Mouse (Mus musculus) induced T-regulatory cell, adult 2 months (primary cell): Measurements from ENCODE around the gene BC055324.
"Not testable (repeated sequence)": the region's sequence is repeated elsewhere in the genome, so short reads cannot be mapped to it uniquely, and the experiment has no call there.

Experiments used
- DNase-seq: peaks from one replicate; pipeline ENCODE4 v3.0.0-alpha.2; 2012; ENCODE audit warnings: low read depth

BC055324 gene

GRCm38 (mm10) chr1:163994721-163995608 is at the start of gene BC055324, which contains the start of gene Mettl18:
Gene BC055324, minus strand, starts transcription at chr1:163994796.
Gene Mettl18, plus strand, starts transcription at chr1:163994889.
- DNase-seq = peak; percentile 97

- DNase-seq = no peak
These were observed 49.0 kb upstream of the BC055324 start for GRCm38 (mm10) chr1:164043549-164043948.

GRCm38 (mm10) chr1:164040385-164041135 is 46.0 kb upstream of the BC055324 start:
- no peak for DNase-seq

DNA sequence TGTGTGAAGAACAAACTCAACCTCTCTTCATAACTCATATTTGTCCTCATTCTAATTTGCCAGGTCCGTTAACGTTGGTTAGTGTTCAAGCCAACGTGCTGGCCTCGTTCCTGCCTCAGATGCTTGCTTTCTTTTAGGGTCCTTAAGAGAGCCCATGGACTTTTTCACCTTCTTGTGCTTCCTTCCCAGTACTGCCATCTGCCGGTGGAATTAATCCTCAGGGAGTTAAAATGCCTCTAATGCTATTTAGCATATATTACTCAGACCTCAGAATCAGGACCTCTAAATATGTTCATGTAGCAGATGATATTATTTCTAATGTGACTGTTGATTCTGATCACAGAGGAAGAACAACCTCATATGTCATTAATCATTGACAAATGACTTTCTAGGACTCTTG is 32.8 kb upstream of the BC055324 start:
- DNase-seq = peak; percentile 37

GRCm38 (mm10) chr1:164025685-164026084 is 31.1 kb upstream of the BC055324 start:
- DNase-seq = no peak

GRCm38 (mm10) chr1:164022106-164022505 is 27.5 kb upstream of the BC055324 start:
- DNase-seq = peak; percentile 31

DNA sequence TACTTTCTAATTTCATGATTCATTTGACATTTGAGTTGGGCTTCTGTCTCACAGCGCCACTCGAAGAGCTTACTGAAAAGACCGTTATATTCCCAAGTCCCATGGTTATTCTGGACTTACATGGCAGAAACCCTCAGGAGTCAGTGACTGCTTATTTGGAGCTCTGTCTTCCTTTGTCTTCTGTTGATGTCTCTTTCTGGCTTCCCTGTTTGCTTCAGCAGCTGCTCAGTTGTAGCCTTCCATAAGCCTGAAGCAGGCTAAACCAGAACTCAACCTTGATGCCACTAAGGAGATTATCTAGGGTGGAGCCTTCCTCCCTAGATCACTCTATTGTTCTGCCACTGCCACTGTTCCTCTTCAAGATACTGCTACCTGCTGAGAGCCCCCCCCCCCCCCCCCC is 26.1 kb upstream of the BC055324 start:
- not testable (repeated sequence) for DNase-seq

GRCm38 (mm10) chr1:164019789-164020188 is 25.2 kb upstream of the BC055324 start:
- DNase-seq = no peak

DNA sequence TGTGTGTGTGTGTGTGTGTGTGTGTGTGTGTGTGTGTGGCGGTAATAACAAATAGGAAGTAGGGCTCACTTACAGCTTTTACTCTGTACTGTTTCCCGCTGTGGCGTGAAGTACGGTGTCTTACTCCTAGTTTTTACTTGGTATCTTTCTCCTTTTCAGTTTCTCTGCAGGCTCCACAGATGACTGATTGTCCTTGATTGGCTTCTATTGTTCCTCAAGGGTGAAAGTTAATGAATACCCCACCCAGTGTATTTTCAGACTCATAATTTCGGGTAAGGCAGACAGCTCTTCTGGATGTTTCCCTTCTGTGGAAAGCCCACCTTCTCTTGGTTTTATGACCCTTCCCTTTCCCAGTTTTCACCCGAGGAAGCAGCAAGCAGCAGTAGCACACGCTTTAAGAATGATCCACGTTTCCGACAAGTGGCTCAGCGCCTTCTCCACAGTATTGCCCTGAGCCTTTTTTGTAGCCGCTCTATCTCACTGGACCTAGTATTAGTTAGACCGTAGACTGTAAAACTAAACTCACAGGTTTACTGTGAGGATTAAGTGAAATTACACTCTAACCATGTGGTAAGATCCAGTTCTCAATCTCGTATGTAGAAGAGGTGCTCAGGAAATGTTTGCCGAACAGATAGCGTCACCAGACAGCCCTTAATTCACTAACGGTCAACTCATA is 23.8 kb upstream of the BC055324 start:
- DNase-seq = no peak

- no peak for DNase-seq
These were observed 20.0 kb upstream of the BC055324 start for GRCm38 (mm10) chr1:164014616-164015015.

DNA sequence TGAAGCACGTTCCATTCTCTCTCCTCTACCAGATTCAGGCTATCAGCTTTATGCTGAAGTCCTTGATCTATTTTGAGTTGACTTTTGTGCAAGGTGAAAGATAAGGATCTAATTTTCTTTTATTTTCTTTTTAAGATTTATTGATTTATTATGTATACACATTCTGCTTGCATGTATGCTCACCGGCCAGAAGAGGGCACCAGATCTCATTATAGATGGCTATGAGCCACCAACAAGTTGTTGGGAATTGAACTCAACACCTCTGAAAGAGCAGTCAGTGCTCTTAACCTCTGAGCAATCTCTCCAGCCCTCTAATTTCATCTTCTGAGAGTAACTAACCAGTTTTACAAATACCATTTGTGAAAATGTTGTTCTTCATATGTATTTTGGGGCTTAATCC is 14.6 kb upstream of the BC055324 start:
- DNase-seq = peak; percentile 80

GRCm38 (mm10) chr1:164004311-164004710 is 9.7 kb upstream of the BC055324 start:
- DNase-seq = no peak

GRCm38 (mm10) chr1:164001831-164002452 is 7.3 kb upstream of the BC055324 start:
- DNase-seq = no peak

DNA sequence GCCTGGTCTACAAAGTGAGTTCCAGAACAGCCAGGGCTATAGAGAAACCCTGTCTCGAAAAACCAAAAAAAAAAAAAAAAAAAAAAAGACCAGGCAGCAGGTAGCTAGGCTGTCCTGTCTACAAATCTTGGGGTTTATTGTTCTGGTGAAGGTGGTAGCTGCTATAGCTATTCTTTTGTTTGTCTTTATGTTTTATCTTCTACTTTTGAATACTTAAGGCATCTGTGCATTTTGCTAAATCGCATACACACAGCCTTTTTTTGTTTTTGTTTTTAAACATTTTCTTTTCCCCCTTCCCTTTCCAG is 965 bp upstream of the BC055324 start:
- DNase-seq = no peak

DNA sequence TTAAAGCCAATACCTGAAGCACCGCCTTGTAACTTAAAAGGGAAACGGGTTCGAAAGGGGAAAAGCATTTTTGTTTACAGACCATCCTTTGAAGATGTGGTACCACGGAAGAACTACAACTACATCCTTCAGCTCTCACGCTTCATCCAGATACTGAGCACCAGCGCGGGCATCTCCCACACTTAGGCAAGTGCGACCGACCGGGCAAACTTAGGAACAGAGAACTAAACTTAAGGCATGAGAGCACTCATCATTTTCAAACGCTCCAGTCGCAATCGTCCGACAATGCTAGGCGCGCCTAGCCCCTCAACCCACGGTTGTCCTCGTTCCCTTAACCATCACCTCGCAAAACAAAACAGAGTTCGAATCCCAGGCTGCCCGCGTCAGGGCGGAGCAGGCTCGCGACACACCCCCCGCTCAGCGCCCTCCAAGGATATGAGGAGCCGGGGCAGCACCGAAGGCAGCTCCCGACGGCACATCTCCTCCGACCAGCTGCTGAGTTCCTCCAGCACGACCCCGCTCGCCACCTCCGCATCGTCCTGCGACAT is 349 bp downstream of the BC055324 start:
- no peak for DNase-seq

- no peak for DNase-seq
These were observed 2.2 kb downstream of the BC055324 start for GRCm38 (mm10) chr1:163992371-163992770.

- DNase-seq = no peak
These were observed 18.1 kb downstream of the BC055324 start for GRCm38 (mm10) chr1:163976515-163976914.

GRCm38 (mm10) chr1:163975088-163975487 is 19.5 kb downstream of the BC055324 start:
- DNase-seq = no peak

DNA sequence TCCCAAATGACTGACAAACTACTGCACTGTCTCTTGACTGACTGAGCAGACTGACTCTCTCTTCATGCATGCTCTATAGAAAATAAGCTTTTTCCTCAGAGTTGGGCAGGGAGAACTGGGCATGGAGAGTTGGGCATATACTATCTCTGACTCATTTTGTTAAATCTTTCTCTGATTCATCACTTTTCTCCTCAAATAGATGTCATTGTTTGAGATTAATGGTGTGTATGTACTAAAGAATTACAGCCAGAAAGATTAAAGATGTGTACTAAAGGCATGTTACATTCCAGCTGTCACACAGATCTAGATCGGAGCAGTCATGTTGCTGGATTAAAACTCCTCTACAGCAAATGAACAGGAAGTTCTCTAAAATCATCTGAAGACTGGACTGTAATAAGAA is 20.1 kb downstream of the BC055324 start:
- no peak for DNase-seq

DNA sequence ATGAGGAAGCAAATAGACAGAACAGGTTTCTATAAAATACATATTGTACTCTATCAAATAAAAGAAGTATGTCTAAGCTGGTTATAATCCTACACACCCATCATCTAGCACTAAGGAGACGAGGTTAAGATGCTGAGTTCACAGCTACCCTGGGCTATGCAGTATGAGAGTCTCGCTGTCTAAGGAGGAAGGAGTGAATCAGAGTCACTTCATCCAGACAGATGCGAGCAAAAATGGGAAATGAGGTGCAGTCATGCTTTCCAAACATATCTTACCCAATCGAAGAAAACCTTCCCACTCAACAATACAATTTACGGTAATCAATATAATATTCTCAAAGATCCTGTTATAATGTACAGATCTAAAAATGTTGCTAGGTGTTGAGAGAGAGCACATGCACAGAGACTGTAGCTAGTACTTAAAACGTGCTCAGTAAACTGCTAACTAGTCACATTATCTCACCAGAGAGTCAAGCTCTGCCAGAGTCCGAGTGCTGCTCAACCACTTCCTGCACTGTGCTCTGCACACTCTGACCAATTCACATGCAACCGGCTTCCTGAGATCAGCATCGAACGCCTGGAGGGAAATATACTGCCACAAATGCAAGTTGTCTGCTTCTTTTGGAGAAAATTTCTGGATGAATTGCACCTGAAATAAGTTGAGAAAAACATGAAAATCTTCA is 30.4 kb downstream of the BC055324 start:
- no peak for DNase-seq

GRCm38 (mm10) chr1:163958036-163958435 is 36.6 kb downstream of the BC055324 start:
- no peak for DNase-seq
